Mouse (Mus musculus): ENCODE data around the gene Cnga4.
"Not testable (repeated sequence)": the region's sequence is repeated elsewhere in the genome, so short reads cannot be mapped to it uniquely, and the experiment has no call there.

The Cnga4 gene

DNA sequence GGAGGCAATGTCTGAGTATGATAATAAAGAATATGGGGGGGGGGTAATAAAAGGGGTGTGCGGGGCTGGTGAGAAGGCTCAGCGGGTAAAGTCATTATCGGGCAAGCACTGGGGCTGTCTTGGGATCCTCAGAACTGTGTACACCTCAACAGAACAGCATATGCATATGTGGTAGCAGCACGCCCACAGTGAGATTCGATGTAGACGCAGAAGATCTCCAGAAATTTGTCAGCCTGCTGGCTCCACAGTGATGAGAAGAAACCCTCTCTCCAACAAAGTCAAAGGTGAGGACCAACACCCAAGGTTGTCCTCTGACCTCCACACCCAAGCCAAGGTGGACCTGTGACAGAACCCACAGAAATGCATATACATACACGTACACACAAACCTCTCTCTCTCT lies 12.2 kb downstream of the Cnga4 start:
- no peak for DNase-seq (ENCODE audit: low spot score)

DNA sequence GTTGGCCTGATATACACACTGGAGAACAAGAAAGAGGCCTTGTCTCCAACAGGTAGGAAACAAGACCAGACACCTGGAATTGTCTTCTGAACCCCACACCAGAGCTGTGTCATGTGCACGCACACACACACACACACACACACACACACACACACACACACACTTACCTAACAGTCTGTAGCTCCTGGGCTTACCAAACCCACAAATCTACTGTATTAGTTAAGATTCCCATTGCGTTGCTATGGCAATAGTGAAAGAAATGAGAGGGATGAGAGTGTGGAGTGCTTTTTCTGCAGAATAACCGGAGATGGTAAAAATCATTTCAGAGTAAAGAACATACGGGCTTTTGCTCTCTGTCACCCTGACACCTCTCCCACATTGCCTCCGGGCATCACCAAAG lies 13.7 kb downstream of the Cnga4 start:
- DNase-seq (ENCODE audit: low spot score): no peak

DNA sequence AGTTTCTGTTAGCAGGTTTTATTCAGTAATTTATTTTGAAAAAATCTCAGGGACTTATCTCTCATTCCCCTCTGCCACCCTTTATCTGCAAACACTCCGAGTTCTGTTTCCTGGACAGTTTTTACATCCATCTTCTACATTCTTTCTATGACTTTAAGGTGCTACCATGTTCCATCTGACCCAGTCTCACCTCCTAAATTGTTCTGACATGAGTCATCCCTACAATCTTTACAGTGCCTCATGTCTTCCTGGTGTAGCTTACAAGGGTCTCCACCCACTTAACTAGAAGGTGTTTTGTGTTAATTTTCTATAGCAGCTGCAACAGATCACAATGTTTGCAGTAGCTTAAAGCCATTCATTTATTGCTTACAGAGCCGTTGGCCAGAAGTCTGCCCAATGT lies 16.5 kb downstream of the Cnga4 start:
- no peak for DNase-seq (ENCODE audit: low spot score)

DNA sequence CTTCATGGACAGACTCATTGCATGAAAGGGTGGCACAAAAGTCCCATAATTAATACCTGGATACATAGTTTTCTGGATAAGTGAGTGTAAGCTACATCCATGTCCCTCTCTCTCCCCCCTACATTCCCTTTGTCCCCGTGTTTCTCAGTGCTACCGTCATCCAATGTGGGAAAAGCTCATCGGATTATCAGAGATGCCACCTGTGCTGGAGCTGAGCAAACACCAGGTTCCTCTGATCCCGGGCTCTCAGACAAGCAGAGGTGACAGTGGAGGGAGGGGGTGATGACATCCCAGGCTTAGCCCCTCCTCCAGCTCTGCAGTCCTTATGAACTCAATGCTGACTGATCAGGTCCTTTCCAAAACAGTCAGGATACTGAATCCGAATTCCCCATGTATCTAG lies 20.0 kb downstream of the Cnga4 start:
- no peak for DNase-seq (ENCODE audit: low spot score)

DNA sequence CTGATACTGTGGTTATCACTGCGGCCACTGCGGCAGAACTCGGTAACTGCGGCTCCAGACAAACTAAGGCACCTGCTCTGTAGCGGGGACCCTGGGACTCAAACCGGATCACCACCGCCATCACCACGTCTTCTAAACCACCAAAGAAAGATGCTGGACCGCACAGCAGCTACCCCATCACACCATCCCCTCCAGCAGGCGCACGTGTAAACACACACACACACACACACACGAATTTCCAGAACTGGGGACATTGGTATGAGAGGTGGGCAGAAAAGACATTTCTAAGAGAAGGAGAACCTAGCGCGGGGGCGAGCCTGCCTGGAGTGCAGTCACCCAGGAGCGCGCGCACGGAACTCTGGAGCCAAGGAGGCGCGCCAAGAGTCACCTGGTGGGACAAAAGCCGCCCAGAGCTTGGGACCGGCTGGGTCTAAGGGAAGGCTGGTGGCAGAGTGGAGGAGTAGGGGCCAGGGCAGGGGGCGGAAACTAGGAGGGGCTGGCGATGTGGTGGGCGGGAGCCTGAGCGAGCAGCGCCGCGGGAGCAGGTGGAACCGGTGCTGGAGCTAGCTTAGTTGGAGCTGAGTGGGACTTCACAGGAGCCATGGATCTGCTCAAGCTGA lies 21.2 kb downstream of the Cnga4 start, which contains the start of gene Cckbr:
Gene Cckbr (plus strand): TSS at position 308 of the 620 bp plus-strand sequence.
- DNase-seq (ENCODE audit: low spot score): peak; percentile 8

DNA sequence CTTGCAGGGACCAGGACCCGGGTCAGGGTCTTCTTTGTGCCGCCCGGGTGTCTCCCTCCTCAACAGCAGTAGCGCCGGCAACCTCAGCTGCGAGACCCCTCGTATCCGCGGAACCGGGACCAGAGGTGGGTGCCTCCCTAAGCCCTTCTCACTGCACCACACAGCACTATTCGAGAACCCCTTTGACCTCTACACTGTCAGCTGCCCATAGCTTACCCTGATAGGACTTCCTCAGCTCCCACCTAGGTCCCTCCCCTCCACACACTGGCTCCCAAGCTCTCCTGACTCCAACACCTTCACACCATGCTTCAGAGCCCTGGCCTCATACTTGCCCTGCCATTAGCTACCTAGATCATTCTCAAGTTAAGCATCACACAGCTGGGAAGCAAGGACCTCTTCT lies 21.7 kb downstream of the Cnga4 start:
- no peak for DNase-seq (ENCODE audit: low spot score)

DNA sequence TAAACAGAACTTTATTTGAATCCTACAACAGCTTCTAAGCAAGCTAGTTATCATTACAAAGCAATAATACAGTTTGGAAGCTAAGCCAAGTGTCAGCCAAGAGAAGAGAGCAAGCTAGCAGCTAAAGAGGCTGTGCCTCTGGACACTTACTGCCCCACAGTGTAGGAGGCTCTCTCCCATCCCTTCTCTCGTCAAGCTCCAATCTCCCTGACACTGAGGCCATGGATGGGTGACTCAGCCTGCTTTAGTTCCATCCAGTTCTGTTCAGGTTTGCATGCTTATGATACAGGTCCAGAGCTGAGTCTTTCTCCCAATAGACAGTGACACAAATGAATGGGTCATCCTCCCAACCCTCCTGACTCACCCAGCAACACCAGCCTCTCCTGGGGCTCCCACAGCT lies 27.7 kb downstream of the Cnga4 start:
- DNase-seq (ENCODE audit: low spot score): no peak

DNA sequence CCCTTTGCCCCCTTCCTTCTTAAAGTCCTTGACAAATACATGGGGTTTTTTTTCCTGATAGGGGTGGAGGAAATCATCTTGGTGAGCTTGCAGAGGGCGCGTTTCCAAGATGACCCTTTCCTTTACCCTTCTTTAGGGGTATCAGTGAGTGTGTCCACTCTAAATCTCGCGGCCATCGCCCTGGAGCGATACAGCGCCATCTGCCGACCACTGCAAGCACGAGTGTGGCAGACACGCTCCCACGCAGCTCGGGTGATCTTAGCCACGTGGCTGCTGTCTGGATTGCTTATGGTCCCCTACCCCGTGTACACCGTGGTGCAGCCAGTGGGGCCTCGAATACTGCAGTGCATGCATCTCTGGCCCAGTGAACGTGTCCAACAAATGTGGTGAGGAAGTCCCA lies 29.5 kb downstream of the Cnga4 start:
- no peak for DNase-seq (ENCODE audit: low spot score)

DNA sequence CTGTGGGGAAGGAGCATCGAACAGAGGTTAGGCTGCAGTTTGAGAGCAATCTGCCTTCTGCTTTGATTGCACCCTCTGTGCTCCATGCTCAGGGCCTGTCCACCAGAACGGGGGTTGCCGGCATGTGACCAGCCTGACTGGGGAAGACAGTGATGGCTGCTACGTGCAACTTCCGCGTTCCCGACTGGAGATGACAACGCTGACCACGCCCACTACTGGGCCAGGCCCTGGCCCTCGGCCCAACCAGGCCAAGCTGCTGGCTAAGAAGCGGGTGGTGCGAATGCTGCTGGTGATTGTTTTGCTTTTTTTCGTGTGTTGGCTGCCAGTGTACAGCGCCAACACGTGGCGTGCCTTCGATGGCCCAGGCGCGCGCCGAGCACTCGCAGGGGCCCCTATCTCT lies 30.4 kb downstream of the Cnga4 start:
- no peak for DNase-seq (ENCODE audit: low spot score)

DNA sequence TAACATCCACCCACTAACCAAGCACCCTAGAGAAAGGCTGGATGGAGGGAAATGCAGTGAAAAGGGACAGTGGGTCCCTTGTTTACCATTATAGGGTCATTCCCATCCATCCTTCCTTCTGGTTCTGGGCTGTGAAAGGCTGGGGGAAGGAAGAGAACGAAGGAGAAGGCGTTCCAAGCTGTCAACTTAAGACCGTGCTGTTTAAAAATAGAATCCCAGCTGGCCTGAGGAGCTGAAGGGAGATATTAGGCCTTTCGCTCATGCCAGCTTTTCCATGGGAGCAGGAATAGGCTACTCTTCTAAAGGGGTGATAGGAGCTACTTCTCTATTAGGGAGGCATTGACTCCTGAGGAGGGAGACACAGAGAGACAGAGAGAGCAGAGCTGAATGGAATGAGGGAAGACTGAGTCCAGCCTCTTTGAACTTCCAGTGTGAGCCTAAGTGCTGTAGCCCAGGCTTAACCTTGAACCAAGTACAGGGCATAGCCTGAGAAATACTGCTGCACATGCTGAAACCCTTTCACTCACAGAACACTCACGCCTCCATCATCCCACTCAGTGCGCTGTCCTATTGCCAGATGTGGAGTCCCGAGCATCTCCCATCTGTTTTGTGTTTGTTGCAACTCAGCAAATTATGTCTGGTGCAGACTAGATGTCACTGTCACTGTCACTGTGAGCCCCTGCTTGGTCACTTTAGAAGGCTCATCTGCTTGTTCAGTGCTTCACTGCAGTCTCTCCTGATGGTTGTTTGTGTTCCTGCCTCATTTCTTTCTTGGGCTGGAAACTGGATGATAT lies 33.8 kb downstream of the Cnga4 start:
- no peak for DNase-seq (ENCODE audit: low spot score)

DNA sequence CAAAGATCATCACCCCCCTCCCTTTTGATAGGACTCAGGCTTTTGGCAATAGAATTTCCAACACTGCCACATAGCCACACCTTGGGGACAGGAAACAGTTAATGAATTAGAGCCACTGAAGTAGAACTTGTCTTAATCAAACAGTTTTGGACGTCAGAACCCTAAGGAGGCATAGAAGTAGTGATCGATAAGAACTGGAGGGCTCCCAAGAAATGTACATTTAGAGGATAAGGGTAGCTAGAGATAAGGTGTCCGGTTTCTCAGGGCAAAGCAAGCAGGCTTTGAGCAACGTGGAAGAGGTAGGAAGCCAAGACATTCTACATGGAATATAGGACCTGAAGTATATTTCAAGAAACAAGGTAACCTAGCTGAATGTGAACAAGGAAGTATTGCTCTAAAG lies 37.1 kb downstream of the Cnga4 start:
- no peak for DNase-seq (ENCODE audit: low spot score)

DNA sequence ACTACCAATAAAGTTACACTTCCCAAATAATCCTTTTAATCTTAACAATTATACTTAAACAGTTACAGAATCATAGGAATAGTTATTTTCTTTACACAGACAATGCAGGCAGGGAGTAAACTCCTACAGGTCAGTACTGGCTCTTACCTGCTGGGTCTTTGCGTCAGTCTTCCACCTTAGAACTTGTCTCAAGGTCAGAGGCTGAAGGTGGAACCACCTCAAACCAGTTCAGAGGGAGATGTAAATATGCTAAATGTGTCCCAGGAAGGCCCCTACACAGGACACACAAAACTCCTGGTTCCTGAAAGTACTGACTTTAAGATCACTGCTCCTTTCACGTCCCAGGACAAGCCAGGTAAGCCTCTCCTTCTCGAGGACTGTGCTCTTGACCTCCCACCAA lies 40.7 kb downstream of the Cnga4 start:
- no peak for DNase-seq (ENCODE audit: low spot score)

DNA sequence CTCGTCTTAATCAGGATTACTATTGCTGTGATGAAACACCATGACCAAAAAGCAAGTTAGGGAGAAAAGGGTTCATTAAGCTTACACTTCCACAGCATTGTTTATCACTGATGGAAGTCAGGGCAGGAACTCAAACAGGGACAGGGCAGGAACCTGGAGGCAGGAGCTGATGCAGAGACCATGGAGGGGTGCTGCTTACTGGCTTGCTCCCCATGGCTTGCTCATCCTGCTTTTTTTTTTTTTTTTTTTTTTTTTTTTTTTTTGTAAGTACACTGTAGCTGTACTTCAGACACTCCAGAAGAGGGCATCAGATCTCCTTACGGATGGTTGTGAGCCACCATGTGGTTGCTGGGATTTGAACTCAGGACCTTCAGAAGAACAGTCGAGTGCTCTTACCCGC lies 49.0 kb downstream of the Cnga4 start:
- DNase-seq (ENCODE audit: low spot score): not testable (repeated sequence)

Data from yolk sac, embryonic 10.5 days (tissue).